Mouse (Mus musculus) ES-Bruce4 (cell line): ENCODE measurements at regions not wholly inside any gene's neighbourhood (a gene's known extent, or its start where the extent isn't known, plus 50 kb on each side); places are given as distances from the start of the nearest gene placed in this dataset.

Source experiments
- H3K27ac ChIP-seq: 2 replicates; pipeline ENCODE4 v1.5.1; 2012; ENCODE audit warnings: low read length, inconsistent platforms; ENCODE audit not compliant: insufficient read depth
- H3K27me3 ChIP-seq: 2 replicates; pipeline ENCODE4 v1.6.1; 2012; ENCODE audit warnings: mild to moderate bottlenecking, low read length, inconsistent platforms; ENCODE audit not compliant: control insufficient read depth, poor library complexity, insufficient read depth, severe bottlenecking
- H3K36me3 ChIP-seq: 2 replicates; pipeline ENCODE4 v1.6.1; 2012; ENCODE audit warnings: inconsistent platforms, mild to moderate bottlenecking, low read length, moderate library complexity; ENCODE audit not compliant: control insufficient read depth, poor library complexity, insufficient read depth, severe bottlenecking
- H3K4me1 ChIP-seq: one replicate; pipeline ENCODE4 v1.8.1; 2011; ENCODE audit warnings: low read length; ENCODE audit not compliant: control insufficient read depth, insufficient read depth
- H3K4me3 ChIP-seq: 2 replicates; pipeline ENCODE4 v1.5.1; 2011; ENCODE audit warnings: low read depth, mild to moderate bottlenecking, low read length
- H3K9ac ChIP-seq: 2 replicates; pipeline ENCODE4 v1.6.1; 2012; ENCODE audit warnings: low read depth, mild to moderate bottlenecking, inconsistent platforms; ENCODE audit not compliant: poor library complexity, severe bottlenecking
- H3K9me3 ChIP-seq: replicated peaks from 2 replicates; pipeline ENCODE4 v1.6.1; 2012; ENCODE audit warnings: mild to moderate bottlenecking, low read length, inconsistent platforms; ENCODE audit not compliant: control insufficient read depth, poor library complexity, insufficient read depth, severe bottlenecking
- CTCF ChIP-seq: IDR thresholded peaks from one replicate; pipeline ENCODE4 v1.8.1; 2011; ENCODE audit warnings: low read depth, low read length
- EP300 ChIP-seq: IDR thresholded peaks from 2 replicates; pipeline ENCODE4 v1.6.1; 2011; ENCODE audit warnings: low read depth, low read length; ENCODE audit not compliant: insufficient read depth
- POLR2A ChIP-seq: IDR thresholded peaks from one replicate; pipeline ENCODE4 v1.8.1; 2011; ENCODE audit warnings: low read length; ENCODE audit not compliant: insufficient read depth

DNA sequence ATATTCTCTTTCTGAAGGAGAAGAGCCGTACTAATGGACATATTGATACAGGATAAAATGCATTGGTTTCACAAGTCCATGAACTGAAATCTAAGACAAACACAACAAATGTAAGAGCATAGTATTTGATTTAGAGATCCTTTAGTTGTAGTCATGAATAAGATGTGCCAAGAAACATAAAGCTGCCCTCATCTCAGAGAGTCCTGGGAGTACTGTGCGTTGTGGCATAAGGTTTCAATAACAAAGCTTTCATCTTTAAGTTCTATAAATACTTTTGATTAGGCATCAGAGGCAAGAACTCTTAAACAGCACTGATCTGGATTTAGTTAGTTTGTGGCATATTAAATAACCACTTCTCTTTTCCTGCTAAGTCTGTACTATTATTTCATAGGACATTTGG is 452.6 kb downstream of the Poteg start:
- Histone ChIP-seq H3K9me3 (no peaks in the 10 kb centered on the region), H3K4me1 (no peaks in the 10 kb centered on the region), H3K36me3 (no peaks in the 10 kb centered on the region), H3K9ac (no peak overlapping the region), H3K4me3 (no peak overlapping the region), H3K27ac (no peak overlapping the region), H3K27me3 (no peaks in the 10 kb centered on the region)
- no peak for TF ChIP-seq POLR2A

DNA sequence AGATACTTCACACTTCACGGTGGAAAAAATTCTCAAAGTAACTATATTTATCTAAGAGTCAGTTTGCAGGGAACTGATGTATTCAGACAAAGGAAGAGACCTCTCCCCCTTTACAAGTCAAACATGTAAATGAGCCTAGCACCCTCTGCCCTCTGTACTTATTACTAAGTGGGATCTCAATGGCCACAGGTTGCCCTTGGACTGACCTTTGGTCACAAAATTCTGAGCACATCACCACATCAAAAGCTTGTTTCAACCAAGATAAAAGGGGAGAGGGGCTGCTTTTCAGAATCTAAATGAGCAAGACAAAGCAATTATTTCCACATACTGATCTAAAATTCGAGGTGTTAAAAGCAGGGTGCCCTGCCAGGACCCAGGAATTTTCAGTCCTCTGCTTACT is 456.3 kb downstream of the Poteg start:
- H3K36me3 ChIP-seq = no peaks in the 10 kb centered on the region
- no peak overlapping the region for H3K9ac ChIP-seq
- TF ChIP-seq CTCF (no peak), POLR2A (no peak), EP300 (no peak)
- H3K4me1 ChIP-seq = no peaks in the 10 kb centered on the region
- no peak overlapping the region for H3K27ac ChIP-seq
- H3K27me3 ChIP-seq = no peaks in the 10 kb centered on the region
- H3K4me3 ChIP-seq = no peak overlapping the region
- H3K9me3 ChIP-seq = no peaks in the 10 kb centered on the region

DNA sequence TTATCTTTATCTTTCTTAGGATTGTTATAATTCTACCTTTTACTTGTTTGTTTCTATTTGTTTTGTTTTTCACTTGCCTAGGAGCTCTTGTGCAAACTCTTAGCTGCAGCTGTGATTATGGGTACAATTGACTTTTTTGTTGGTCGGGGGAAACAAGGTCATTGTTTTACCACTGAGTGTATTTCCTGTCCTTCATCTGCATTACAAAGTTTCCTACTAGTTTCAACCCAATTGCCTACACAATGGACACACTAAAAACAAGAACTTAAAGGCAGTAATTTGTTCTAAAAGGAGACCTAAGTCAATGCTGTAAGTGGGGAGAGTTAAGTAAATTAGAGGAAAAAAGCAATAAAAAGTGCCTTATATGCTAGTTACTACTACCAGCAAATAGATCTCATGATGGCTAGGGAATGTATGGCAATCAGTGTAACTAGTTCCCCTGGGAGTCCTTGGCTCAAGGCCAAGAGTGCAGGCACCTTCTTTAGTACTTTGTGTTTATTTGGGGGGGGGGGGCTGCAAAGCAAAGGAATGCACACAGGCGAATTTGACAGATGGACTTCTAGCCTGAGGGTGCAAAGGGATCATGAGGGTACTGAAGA is 462.0 kb downstream of the Poteg start:
- Histone ChIP-seq H3K9me3 (no peaks in the 10 kb centered on the region), H3K27ac (peak overlapping the region; percentile 59), H3K36me3 (no peaks in the 10 kb centered on the region), H3K9ac (no peak overlapping the region), H3K27me3 (no peaks in the 10 kb centered on the region), H3K4me3 (no peak overlapping the region), H3K4me1 (peaks cover 2% of the 10 kb centered on the region)
- TF ChIP-seq POLR2A (no peak), EP300 (no peak), CTCF (no peak)

DNA sequence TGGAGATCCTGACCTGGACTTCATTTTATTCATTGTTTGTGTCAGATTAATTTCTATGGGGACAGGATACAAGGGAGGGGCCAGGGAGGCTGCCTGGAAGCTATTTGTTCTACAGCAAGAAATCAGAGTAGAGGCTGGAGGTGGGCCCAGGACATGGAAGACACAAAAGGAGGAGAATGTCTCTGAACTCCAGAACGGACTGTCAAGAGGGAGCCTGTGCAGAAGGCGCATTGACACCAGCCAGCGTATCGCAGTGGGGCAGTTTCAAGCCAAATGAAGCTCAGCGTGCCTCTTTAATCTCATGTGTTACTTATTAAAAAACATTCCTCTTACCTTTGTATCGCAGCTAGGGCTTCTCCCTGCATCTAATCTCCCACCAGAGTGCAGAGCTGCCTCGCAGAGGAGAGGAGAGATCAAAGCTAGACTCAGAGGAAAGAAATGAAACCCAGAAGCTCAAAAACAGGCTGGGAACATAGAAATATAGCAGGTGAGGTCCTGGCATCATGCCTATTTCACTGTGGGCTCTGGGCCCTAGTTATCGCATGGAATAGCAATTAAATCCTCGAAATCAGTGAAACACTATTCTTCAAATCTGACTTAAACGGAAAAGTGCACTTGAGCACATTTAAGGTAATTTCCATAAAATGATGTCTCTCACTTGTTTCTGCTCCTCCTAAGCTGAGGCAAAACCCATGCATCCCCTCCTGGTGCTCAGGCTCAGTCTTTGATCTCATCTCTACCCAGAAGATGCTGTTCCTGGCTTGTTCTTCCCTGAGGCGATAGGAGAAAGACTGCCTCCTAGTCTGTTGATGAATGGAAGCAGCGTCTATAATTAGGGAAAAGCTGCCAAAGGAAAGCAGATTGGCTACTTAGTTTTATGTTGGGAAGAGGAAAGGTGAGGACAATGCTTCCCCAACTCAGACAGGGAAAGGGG is 491.4 kb downstream of the Poteg start:
- no peak overlapping the region for H3K27ac ChIP-seq
- no peaks in the 10 kb centered on the region for H3K36me3 ChIP-seq
- no peak overlapping the region for H3K9ac ChIP-seq
- no peaks in the 10 kb centered on the region for H3K9me3 ChIP-seq
- H3K4me3 ChIP-seq = no peak overlapping the region
- H3K27me3 ChIP-seq = no peaks in the 10 kb centered on the region
- H3K4me1 ChIP-seq = no peaks in the 10 kb centered on the region
- TF ChIP-seq CTCF (no peak), EP300 (no peak), POLR2A (no peak)

DNA sequence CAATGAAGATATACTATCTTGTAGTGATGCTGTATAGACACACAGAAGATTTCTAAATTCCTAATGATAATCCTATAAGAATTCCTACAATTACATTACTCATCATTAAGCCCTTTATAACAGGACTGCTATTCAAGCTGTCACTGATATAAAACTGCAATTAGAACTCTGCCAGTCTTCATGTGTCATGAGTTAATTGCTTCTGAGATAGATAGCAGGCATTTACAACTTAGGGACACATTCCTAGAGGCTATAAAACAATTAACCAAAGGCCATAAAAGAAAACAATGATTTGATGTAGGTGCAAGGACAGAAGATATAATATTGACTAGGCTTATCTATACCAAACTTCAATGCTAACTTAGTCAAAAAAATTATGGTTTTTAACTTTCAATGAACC is 507.5 kb downstream of the Poteg start:
- TF ChIP-seq CTCF = no peak
- TF ChIP-seq EP300 = no peak
- no peak for TF ChIP-seq POLR2A
- H3K36me3 ChIP-seq = no peaks in the 10 kb centered on the region
- H3K9me3 ChIP-seq = no peaks in the 10 kb centered on the region
- no peaks in the 10 kb centered on the region for H3K27me3 ChIP-seq
- no peak overlapping the region for H3K27ac ChIP-seq
- no peak overlapping the region for H3K9ac ChIP-seq
- no peaks in the 10 kb centered on the region for H3K4me1 ChIP-seq
- no peak overlapping the region for H3K4me3 ChIP-seq

DNA sequence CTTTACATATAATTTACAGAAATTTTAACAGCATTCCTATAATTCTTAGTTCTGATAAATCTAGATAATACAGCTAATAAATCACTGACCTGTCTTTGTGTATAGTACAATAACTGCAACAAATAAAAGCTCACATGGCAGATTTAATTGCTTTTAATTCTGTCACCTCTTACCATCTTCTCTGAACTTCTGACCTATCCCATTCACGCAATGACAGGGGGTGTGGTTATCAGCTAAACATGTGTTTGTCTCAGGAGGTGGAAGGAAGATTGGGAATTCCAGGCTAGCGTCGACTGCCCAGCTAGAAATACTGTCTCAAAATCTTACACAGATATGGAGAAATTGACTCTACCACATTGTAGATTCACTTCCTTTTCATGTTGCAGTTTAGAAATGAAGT is 533.5 kb downstream of the Poteg start:
- Histone ChIP-seq H3K27ac (no peak overlapping the region), H3K36me3 (no peaks in the 10 kb centered on the region), H3K4me3 (no peak overlapping the region), H3K9ac (no peak overlapping the region), H3K27me3 (no peaks in the 10 kb centered on the region), H3K9me3 (no peaks in the 10 kb centered on the region), H3K4me1 (no peaks in the 10 kb centered on the region)
- TF ChIP-seq CTCF (no peak), EP300 (no peak), POLR2A (no peak)
